Comparison of ENCODE assay signal across 8 mouse cellular contexts in genomic region chr4:108847715-108848504, GRCm38 (mm10). TPM values are rescaled to one million over a fixed set of nuclear protein-coding genes. Genes with fewer than 3 reads are reported as not detected.
A peak's percentile ranks its signal among the peaks of the same experiment; 100 is the strongest.
DNase-seq lines count a peak whose midpoint lies in the region; ATAC-seq and TF ChIP-seq lines count a peak whose summit lies in the region.

Gene Kti12 (plus strand): TSS chr4:108847785.

- intact Hi-C loops in heart, postnatal 14 days (cut with DNase I), result loop anchor here (1.0 kb wide), 1 partner anchor 13 kb away; no protein-coding TSS in a partner anchor

- no peak within 1 kb of the TSS for H3K27ac ChIP-seq in ES-Bruce4 (ENCODE audit: insufficient read depth, low read length)
- peak within 1 kb of the TSS; percentile 66 for H3K27ac ChIP-seq in forebrain, embryonic 14.5 days (ENCODE audit: low read depth, low read length)
- peak within 1 kb of the TSS; percentile 86 for H3K27ac ChIP-seq in neural tube, embryonic 15.5 days (replicated peaks)

- H3K27me3 ChIP-seq in ES-Bruce4 (ENCODE audit: control insufficient read depth, insufficient read depth, low read length, poor library complexity, severe bottlenecking), result no peaks in the 10 kb centered on the region
- no peaks in the 10 kb centered on the region for H3K27me3 ChIP-seq in forebrain, embryonic 14.5 days (replicated peaks; ENCODE audit: control insufficient read depth, insufficient read depth, low read length)
- no peaks in the 10 kb centered on the region for H3K27me3 ChIP-seq in neural tube, embryonic 15.5 days (replicated peaks)

- H3K36me3 ChIP-seq in ES-Bruce4 (ENCODE audit: control insufficient read depth, insufficient read depth, low read length, poor library complexity, severe bottlenecking), result peaks cover 14% of the 10 kb centered on the region; the same call in 1 of the 2 replicates
- peaks cover 3% of the 10 kb centered on the region; the same call in 1 of the 2 replicates for H3K36me3 ChIP-seq in forebrain, embryonic 14.5 days (ENCODE audit: control insufficient read depth, insufficient read depth, low read length)
- no peaks in the 10 kb centered on the region; the same call in 1 of the 2 replicates for H3K36me3 ChIP-seq in neural tube, embryonic 15.5 days

- H3K4me1 ChIP-seq in ES-Bruce4 (ENCODE audit: control insufficient read depth, insufficient read depth, low read length), result no peaks in the 10 kb centered on the region
- H3K4me1 ChIP-seq in forebrain, embryonic 14.5 days (ENCODE audit: control insufficient read depth, insufficient read depth, low read length), result peaks cover 12% of the 10 kb centered on the region
- peaks cover 28% of the 10 kb centered on the region for H3K4me1 ChIP-seq in neural tube, embryonic 15.5 days

- TF ChIP-seq POLR2A in ES-Bruce4 (IDR thresholded peaks at IDR 0.05; ENCODE audit: insufficient read depth, low read length), result no peak

- no peaks in the 10 kb centered on the region for H3K9me3 ChIP-seq in ES-Bruce4 (replicated peaks; ENCODE audit: control insufficient read depth, insufficient read depth, low read length, poor library complexity, severe bottlenecking)
- H3K9me3 ChIP-seq in forebrain, embryonic 14.5 days (replicated peaks; ENCODE audit: control insufficient read depth, low read length), result no peaks in the 10 kb centered on the region
- no peaks in the 10 kb centered on the region for H3K9me3 ChIP-seq in neural tube, embryonic 15.5 days (replicated peaks)

- peak within 1 kb of the TSS; percentile 73 for H3K4me3 ChIP-seq in ES-Bruce4 (ENCODE audit: low read depth, low read length)
- H3K4me3 ChIP-seq in forebrain, embryonic 14.5 days (ENCODE audit: low read depth, low read length), result peak within 1 kb of the TSS; percentile 89
- peak within 1 kb of the TSS; percentile 76 for H3K4me3 ChIP-seq in neural tube, embryonic 15.5 days (replicated peaks)

- TF ChIP-seq CTCF in ES-Bruce4 (IDR thresholded peaks at IDR 0.05; ENCODE audit: low read depth, low read length), result no peak

- TF ChIP-seq EP300 in ES-Bruce4 (IDR thresholded peaks at IDR 0.05; ENCODE audit: insufficient read depth, low read depth, low read length), result no peak

- peak within 1 kb of the TSS; percentile 97 for H3K4me2 ChIP-seq in forebrain, embryonic 14.5 days (ENCODE audit: low read length)
- peak within 1 kb of the TSS; percentile 90 for H3K4me2 ChIP-seq in neural tube, embryonic 15.5 days

- peak; percentile 96 for ATAC-seq in cerebellum, adult (ENCODE audit: insufficient number of reproducible peaks, low FRiP score, low TSS enrichment)
- ATAC-seq in forebrain, embryonic 14.5 days, result peak; percentile 95
- ATAC-seq in neural tube, embryonic 15.5 days (ENCODE audit: low FRiP score), result peak; percentile 91

- peak within 1 kb of the TSS; percentile 74 for H3K9ac ChIP-seq in ES-Bruce4 (ENCODE audit: low read depth, poor library complexity, severe bottlenecking)
- H3K9ac ChIP-seq in forebrain, embryonic 14.5 days (ENCODE audit: low read length), result peak within 1 kb of the TSS; percentile 80
- peak within 1 kb of the TSS; percentile 67 for H3K9ac ChIP-seq in neural tube, embryonic 15.5 days (replicated peaks)

- WGBS in forebrain, embryonic 14.5 days, result under 1% methylated on average over 77 of the region's 77 CpGs
- under 1% methylated on average over 77 of the region's 77 CpGs for WGBS in neural tube, embryonic 15.5 days

- peak; percentile 96 for DNase-seq in forebrain, embryonic 14.5 days (ENCODE audit: low spot score)
- DNase-seq in heart, postnatal 14 days, result peak; percentile 78 to 84
- peak; percentile 84 for DNase-seq in layer of hippocampus, adult 11-12 months (ENCODE audit: low spot score)
- peak; percentile 87 to 90 for DNase-seq in lung, adult 18-20 months
- DNase-seq in testis, postnatal 14 days (ENCODE audit: low spot score), result peak; percentile 86

RNA-seq across cellular contexts. Expression of gene Kti12, which starts in this region (rescaled TPM):
- 20.1 and 20.7 TPM in 2 replicates for polyA plus RNA-seq in ES-Bruce4 (2011; ENCODE audit: insufficient read depth, insufficient read length, low read depth, missing spikeins)
- 32.6 and 35.4 TPM in 2 replicates for polyA plus RNA-seq in forebrain, embryonic 14.5 days (2014; fragmentation: Nextera tagmentation; extraction: Ambion mirVana)
- total RNA-seq in heart, postnatal 14 days (2021), result 10 to 100 TPM; 17.7 to 20.0 TPM
- polyA plus RNA-seq in neural tube, embryonic 15.5 days (2015; fragmentation: Nextera tagmentation; extraction: Ambion mirVana), result 26.0 and 33.7 TPM in 2 replicates
